Mouse (Mus musculus) hindbrain, embryonic 10.5 days (tissue): ENCODE data around the gene Dcxr. TPM values are rescaled to one million over a fixed set of nuclear protein-coding genes. Genes with fewer than 3 reads are reported as not detected.
A peak's percentile ranks its signal among the peaks of the same experiment; 100 is the strongest.

ENCODE experiments used
- DNase-seq: peaks from one replicate; pipeline ENCODE4 v3.0.0-alpha.2; 2017; ENCODE audit warnings: low spot score
- H3K27ac ChIP-seq: fragments of 300-500 bp; sonication (generic); 2 replicates; pipeline ENCODE4 v1.5.1; 2016; ENCODE audit warnings: mild to moderate bottlenecking, moderate library complexity
- H3K27me3 ChIP-seq: fragments of 300-500 bp; sonication (generic); 2 replicates; pipeline ENCODE4 v1.6.1; 2016; ENCODE audit warnings: mild to moderate bottlenecking; ENCODE audit not compliant: poor library complexity, insufficient read depth, severe bottlenecking
- H3K36me3 ChIP-seq: fragments of 300-500 bp; sonication (generic); 2 replicates; pipeline ENCODE4 v1.6.1; 2016; ENCODE audit warnings: mild to moderate bottlenecking, moderate library complexity
- H3K4me1 ChIP-seq: fragments of 300-500 bp; sonication (generic); replicated peaks from 2 replicates; pipeline ENCODE4 v1.6.1; 2016; ENCODE audit warnings: mild to moderate bottlenecking
- H3K4me3 ChIP-seq: fragments of 300-500 bp; sonication (generic); 2 replicates; pipeline ENCODE4 v1.5.1; 2016; ENCODE audit warnings: mild to moderate bottlenecking, moderate library complexity
- H3K9me3 ChIP-seq: fragments of 300-500 bp; sonication (generic); 2 replicates; pipeline ENCODE4 v1.6.1; 2016; ENCODE audit warnings: mild to moderate bottlenecking, moderate library complexity
- WGBS: fragments of 180-500 bp; shearing (Covaris S2); methylation state at CpG from one replicate; pipeline ENCODE4 v1.1.7; 2016; 5-methylcytosine and 5-hydroxymethylcytosine counted together
- polyA plus RNA-seq: library from polyadenylated mRNA; unstranded; fragments of >200 nt; fragmentation: Nextera tagmentation; extraction: Ambion mirVana; gene quantifications from 2 replicates; pipeline ENCODE4 v1.2.1, GENCODE M21; 2016

Dcxr gene
- polyA plus RNA-seq, 1 experiment from 2014 or later, result 19.8 TPM

- DNase-seq, result peak; percentile 79
- Histone ChIP-seq H3K9me3 (no peaks in the 10 kb centered on the region), H3K27ac (peak overlapping the region; percentile 81), H3K27me3 (no peaks in the 10 kb centered on the region), H3K4me3 (peak overlapping the region; percentile 63), H3K4me1 (peaks cover 55% of the 10 kb centered on the region), H3K36me3 (peaks cover 63% of the 10 kb centered on the region)
- 2% methylated on average over 38 of the region's 38 CpGs for WGBS
These were observed 14.1 kb downstream of the Dcxr start for GRCm38 (mm10) chr11:120712771-120713568.

- Histone ChIP-seq H3K27ac (peak overlapping the region; percentile 81; the same call in 1 of the 2 replicates), H3K4me3 (peak overlapping the region; percentile 63), H3K36me3 (peaks cover 55% of the 10 kb centered on the region), H3K9me3 (no peaks in the 10 kb centered on the region), H3K4me1 (peaks cover 64% of the 10 kb centered on the region), H3K27me3 (no peaks in the 10 kb centered on the region)
- WGBS, result 63% methylated on average over 8 of the region's 8 CpGs
- no peak for DNase-seq
These were observed 15.0 kb downstream of the Dcxr start for GRCm38 (mm10) chr11:120711980-120712604.

GRCm38 (mm10) chr11:120710672-120711071, 16.4 kb downstream of the Dcxr start:
- H3K27me3 ChIP-seq, result peaks cover 7% of the 10 kb centered on the region; the same call in 1 of the 2 replicates
- WGBS, result 79% methylated on average over 5 of the region's 5 CpGs
- peaks cover 50% of the 10 kb centered on the region for H3K36me3 ChIP-seq
- H3K4me3 ChIP-seq, result no peak overlapping the region
- no peaks in the 10 kb centered on the region for H3K9me3 ChIP-seq
- no peak for DNase-seq
- peaks cover 76% of the 10 kb centered on the region for H3K4me1 ChIP-seq
- no peak overlapping the region for H3K27ac ChIP-seq

- Histone ChIP-seq H3K9me3 (no peaks in the 10 kb centered on the region), H3K4me3 (no peak overlapping the region), H3K4me1 (peaks cover 76% of the 10 kb centered on the region), H3K27ac (no peak overlapping the region), H3K27me3 (peaks cover 14% of the 10 kb centered on the region), H3K36me3 (peaks cover 42% of the 10 kb centered on the region)
- DNase-seq, result no peak
- 84% methylated on average over 2 of the region's 2 CpGs for WGBS
These were observed 17.5 kb downstream of the Dcxr start for GRCm38 (mm10) chr11:120709551-120709950.

- Histone ChIP-seq H3K4me1 (peaks cover 78% of the 10 kb centered on the region), H3K27ac (peak overlapping the region; percentile 87), H3K36me3 (peaks cover 57% of the 10 kb centered on the region), H3K27me3 (peaks cover 14% of the 10 kb centered on the region), H3K9me3 (no peaks in the 10 kb centered on the region), H3K4me3 (peak overlapping the region; percentile 27)
- DNase-seq, result no peak
- 37% methylated on average over 5 of the region's 5 CpGs for WGBS
These were observed 19.1 kb downstream of the Dcxr start for GRCm38 (mm10) chr11:120707969-120708368.

- H3K4me1 ChIP-seq, result peaks cover 71% of the 10 kb centered on the region
- no peaks in the 10 kb centered on the region for H3K9me3 ChIP-seq
- peak overlapping the region; percentile 27 for H3K4me3 ChIP-seq
- DNase-seq, result peak; percentile 53
- H3K27ac ChIP-seq, result peak overlapping the region; percentile 87
- WGBS, result 2% methylated on average over 11 of the region's 12 CpGs
- peaks cover 14% of the 10 kb centered on the region for H3K27me3 ChIP-seq
- peaks cover 64% of the 10 kb centered on the region for H3K36me3 ChIP-seq
These were observed 19.9 kb downstream of the Dcxr start for GRCm38 (mm10) chr11:120707225-120707624.

GRCm38 (mm10) chr11:120706120-120706519, 21.0 kb downstream of the Dcxr start:
- 0 out of 2 replicates have a peak overlapping the region, but pooled peaks have one; percentile 9 for H3K4me3 ChIP-seq
- peaks cover 71% of the 10 kb centered on the region for H3K36me3 ChIP-seq
- no peaks in the 10 kb centered on the region for H3K9me3 ChIP-seq
- no peak for DNase-seq
- peaks cover 63% of the 10 kb centered on the region for H3K4me1 ChIP-seq
- peaks cover 14% of the 10 kb centered on the region for H3K27me3 ChIP-seq
- peak overlapping the region; percentile 87 for H3K27ac ChIP-seq
- WGBS, result 54% methylated on average over 5 of the region's 5 CpGs

- Histone ChIP-seq H3K27me3 (peaks cover 14% of the 10 kb centered on the region), H3K36me3 (peaks cover 71% of the 10 kb centered on the region), H3K4me1 (peaks cover 64% of the 10 kb centered on the region), H3K9me3 (no peaks in the 10 kb centered on the region), H3K4me3 (peak overlapping the region; percentile 16; the same call in 1 of the 2 replicates), H3K27ac (peak overlapping the region; percentile 87)
- 11% methylated on average over 8 of the region's 8 CpGs for WGBS
- DNase-seq, result peak; percentile 51
These were observed 22.4 kb downstream of the Dcxr start for GRCm38 (mm10) chr11:120704486-120705325.

- Histone ChIP-seq H3K9me3 (no peaks in the 10 kb centered on the region), H3K36me3 (peaks cover 71% of the 10 kb centered on the region), H3K27ac (peak overlapping the region; percentile 87), H3K27me3 (peaks cover 14% of the 10 kb centered on the region), H3K4me3 (peak overlapping the region; percentile 16; the same call in 1 of the 2 replicates), H3K4me1 (peaks cover 66% of the 10 kb centered on the region)
- 33% methylated on average over 15 of the region's 15 CpGs for WGBS
- no peak for DNase-seq
These were observed 23.2 kb downstream of the Dcxr start for GRCm38 (mm10) chr11:120703696-120704454.

GRCm38 (mm10) chr11:120697741-120698140, 29.3 kb downstream of the Dcxr start:
- peaks cover 50% of the 10 kb centered on the region for H3K4me1 ChIP-seq
- H3K27ac ChIP-seq, result 0 out of 2 replicates have a peak overlapping the region, but pooled peaks have one; percentile 40
- H3K27me3 ChIP-seq, result no peaks in the 10 kb centered on the region
- H3K36me3 ChIP-seq, result peaks cover 96% of the 10 kb centered on the region
- H3K4me3 ChIP-seq, result no peak overlapping the region
- 65% methylated on average over 10 of the region's 10 CpGs for WGBS
- H3K9me3 ChIP-seq, result no peaks in the 10 kb centered on the region; the same call in 1 of the 2 replicates
- no peak for DNase-seq

- no peak overlapping the region for H3K27ac ChIP-seq
- no peak overlapping the region for H3K4me3 ChIP-seq
- H3K9me3 ChIP-seq, result no peaks in the 10 kb centered on the region; the same call in 1 of the 2 replicates
- WGBS, result 91% methylated on average over 6 of the region's 6 CpGs
- H3K36me3 ChIP-seq, result peaks cover 97% of the 10 kb centered on the region
- H3K4me1 ChIP-seq, result peaks cover 50% of the 10 kb centered on the region
- no peaks in the 10 kb centered on the region for H3K27me3 ChIP-seq
- DNase-seq, result no peak
These were observed 30.5 kb downstream of the Dcxr start for GRCm38 (mm10) chr11:120696568-120696967.

- 50% methylated on average over 12 of the region's 12 CpGs for WGBS
- H3K9me3 ChIP-seq, result no peaks in the 10 kb centered on the region; the same call in 1 of the 2 replicates
- H3K4me1 ChIP-seq, result peaks cover 50% of the 10 kb centered on the region
- H3K4me3 ChIP-seq, result peak overlapping the region; percentile 23; the same call in 1 of the 2 replicates
- no peaks in the 10 kb centered on the region for H3K27me3 ChIP-seq
- H3K27ac ChIP-seq, result peak overlapping the region; percentile 79
- DNase-seq, result peak; percentile 45
- peaks cover 95% of the 10 kb centered on the region for H3K36me3 ChIP-seq
These were observed 31.4 kb downstream of the Dcxr start for GRCm38 (mm10) chr11:120695641-120696040.
